Mouse (Mus musculus): ENCODE data around the gene Rhov.
A peak's percentile ranks its signal among the peaks of the same experiment; 100 is the strongest.

Gene Rhov

DNA sequence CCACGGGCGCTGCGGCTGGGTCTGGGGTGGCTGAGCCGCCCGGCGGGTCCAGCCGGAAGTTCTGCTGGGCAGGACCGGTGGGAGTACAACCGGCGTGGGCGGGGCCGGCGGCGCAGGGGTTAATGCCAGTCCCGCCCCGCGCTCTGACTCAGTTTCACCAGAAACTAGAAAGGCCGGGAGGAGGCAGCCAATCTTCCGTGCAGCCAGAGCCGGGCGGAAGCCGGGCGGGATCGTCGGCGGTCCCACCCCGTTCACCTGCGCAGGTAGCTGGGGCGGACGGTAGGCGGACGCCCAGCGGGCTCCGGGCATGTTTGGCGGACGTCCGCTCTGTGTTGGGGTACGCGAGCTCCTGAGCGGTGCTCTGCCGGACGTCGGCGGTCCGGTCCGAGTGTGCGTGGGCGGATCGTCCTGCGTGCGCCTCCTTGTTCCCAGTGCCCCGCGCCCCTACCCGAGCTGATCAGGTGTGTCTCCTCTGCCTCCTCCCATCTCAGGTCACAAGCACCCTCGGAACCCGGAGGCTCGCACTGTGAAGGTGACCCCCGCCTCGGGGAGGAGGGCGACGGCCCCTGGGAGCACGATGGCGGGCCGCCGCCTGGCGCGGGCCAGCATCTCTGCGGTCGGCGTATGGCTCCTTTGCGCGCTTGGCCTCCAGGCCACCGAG, 33.7 kb downstream of the Rhov start, which contains the start of gene Spint1:
Gene Spint1 (plus strand): TSS at position 153 of the 661 bp plus-strand sequence.
- DNase-seq (ENCODE audit: extremely low spot score), result peak; percentile 36

DNA sequence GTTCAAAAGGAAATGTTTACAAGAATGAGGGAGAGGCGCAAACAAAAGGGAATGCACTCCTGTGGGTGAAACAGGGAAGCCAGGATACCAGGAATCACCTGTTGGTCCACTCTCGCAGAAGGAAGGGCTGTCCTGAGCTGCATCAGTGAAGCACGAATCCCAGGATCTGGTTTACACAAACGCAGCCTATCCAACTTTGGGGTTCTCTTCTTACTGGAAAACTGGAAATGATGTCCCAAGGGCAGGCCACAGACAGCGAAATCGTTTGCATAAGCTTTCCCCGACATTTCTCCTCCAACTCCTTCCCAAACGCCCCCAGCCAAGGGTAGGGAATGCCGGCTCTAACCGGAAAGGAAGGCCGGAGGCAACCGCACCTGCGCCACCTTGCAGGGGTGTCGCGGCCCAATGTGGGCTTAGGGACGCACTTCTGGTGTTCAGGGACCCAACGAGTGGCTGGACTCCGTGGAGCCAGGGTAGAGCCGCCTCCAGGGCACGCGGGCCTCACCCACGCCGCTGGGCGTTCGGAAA, 34.3 kb downstream of the Rhov start:
- peak; percentile 35 for DNase-seq (ENCODE audit: extremely low spot score)

DNA sequence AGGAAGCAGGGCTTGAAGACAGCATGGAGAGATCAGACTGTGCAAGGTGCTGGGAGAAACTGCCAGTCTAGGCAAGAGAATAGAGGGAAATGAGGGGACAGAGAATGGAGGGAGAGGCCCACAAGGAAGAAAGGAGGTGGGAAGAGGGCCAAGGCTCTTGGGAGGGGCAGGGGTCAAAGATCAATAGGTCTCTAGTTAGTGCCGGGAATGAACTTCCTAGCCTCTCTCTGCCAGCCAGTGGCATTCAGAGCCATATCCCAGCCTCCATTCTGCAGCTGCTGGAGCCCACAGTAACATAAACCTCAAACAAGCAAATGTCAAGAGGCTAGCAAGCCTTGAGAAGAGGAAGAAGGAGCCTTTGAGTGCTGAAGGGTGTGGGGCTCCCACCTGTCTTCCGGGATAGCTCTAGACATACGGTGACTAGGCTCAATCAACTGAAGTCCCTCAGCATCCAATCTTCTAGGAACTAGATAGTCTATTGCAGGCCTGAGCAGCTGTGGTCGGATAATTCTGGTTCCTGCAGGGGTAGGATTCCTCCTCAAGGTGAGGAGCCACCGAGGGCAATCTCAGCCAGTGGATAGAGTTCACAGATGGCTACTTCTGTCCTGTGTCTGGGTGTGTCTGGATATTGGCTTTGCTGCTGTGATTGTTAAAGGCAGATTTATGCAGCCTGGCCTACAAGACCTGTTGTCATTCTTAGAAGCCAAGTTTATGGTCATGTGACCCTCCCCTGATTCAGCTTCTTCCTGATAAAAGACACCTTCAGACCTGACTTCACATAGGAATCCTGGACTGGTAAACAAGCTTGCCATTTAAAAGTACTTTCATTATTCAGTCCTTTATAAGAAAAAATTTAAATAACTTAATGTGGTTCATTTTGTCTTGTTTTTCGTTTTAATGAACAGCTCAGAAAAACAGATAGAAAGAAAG, 41.0 kb downstream of the Rhov start, which contains the start of gene Ppp1r14d:
Gene Ppp1r14d (minus strand): TSS at position 132 of the 930 bp plus-strand sequence.
- DNase-seq (ENCODE audit: extremely low spot score), result no peak

All from embryo, embryonic 9.5 days (tissue).